Mouse (Mus musculus): ENCODE results near the gene Ms4a18.

Gene Ms4a18

GRCm38 (mm10) chr19:10983146-10983545 is 34.7 kb downstream of the Ms4a18 start:
- DNase-seq (ENCODE audit: low read depth, low spot score), result no peak

- DNase-seq (ENCODE audit: low read depth, low spot score), result no peak
Measured at GRCm38 (mm10) chr19:10980210-10980609, 37.6 kb downstream of the Ms4a18 start.

GRCm38 (mm10) chr19:10979184-10980168 is 38.4 kb downstream of the Ms4a18 start:
- no peak for DNase-seq (ENCODE audit: low read depth, low spot score)

GRCm38 (mm10) chr19:10976318-10976717 is 41.5 kb downstream of the Ms4a18 start:
- no peak for DNase-seq (ENCODE audit: low read depth, low spot score)

- DNase-seq (ENCODE audit: low read depth, low spot score), result no peak
Measured at GRCm38 (mm10) chr19:10975187-10975586, 42.6 kb downstream of the Ms4a18 start.

- DNase-seq (ENCODE audit: low read depth, low spot score), result no peak
Measured at GRCm38 (mm10) chr19:10974238-10974865, 43.5 kb downstream of the Ms4a18 start, which contains the start of gene Ms4a10. Ms4a10 (minus strand) TSS chr19:10974670.

GRCm38 (mm10) chr19:10973187-10973586 is 44.6 kb downstream of the Ms4a18 start:
- no peak for DNase-seq (ENCODE audit: low read depth, low spot score)

- DNase-seq (ENCODE audit: low read depth, low spot score), result no peak
Measured at GRCm38 (mm10) chr19:10972660-10973059, 45.2 kb downstream of the Ms4a18 start.

GRCm38 (mm10) chr19:10970457-10970856 is 47.4 kb downstream of the Ms4a18 start:
- DNase-seq (ENCODE audit: low read depth, low spot score), result no peak

- DNase-seq (ENCODE audit: low read depth, low spot score), result no peak
Measured at GRCm38 (mm10) chr19:10968578-10968977, 49.3 kb downstream of the Ms4a18 start.

- no peak for DNase-seq (ENCODE audit: low read depth, low spot score)
Measured at GRCm38 (mm10) chr19:10965721-10966120, 52.1 kb downstream of the Ms4a18 start.

GRCm38 (mm10) chr19:10959978-10960346 is 57.9 kb downstream of the Ms4a18 start:
- no peak for DNase-seq (ENCODE audit: low read depth, low spot score)

- peak; percentile 58 for DNase-seq (ENCODE audit: low read depth, low spot score)
Measured at GRCm38 (mm10) chr19:10959085-10959977, 58.5 kb downstream of the Ms4a18 start.

GRCm38 (mm10) chr19:10952021-10952939 is 65.6 kb downstream of the Ms4a18 start:
- DNase-seq (ENCODE audit: low read depth, low spot score), result peak; percentile 77

GRCm38 (mm10) chr19:10949558-10949957 is 68.3 kb downstream of the Ms4a18 start:
- no peak for DNase-seq (ENCODE audit: low read depth, low spot score)

- peak; percentile 97 for DNase-seq (ENCODE audit: low read depth, low spot score)
Measured at GRCm38 (mm10) chr19:10949112-10949511, 68.7 kb downstream of the Ms4a18 start, which contains the start of gene Ccdc86. Ccdc86 (minus strand) TSS chr19:10949266.

GRCm38 (mm10) chr19:10948416-10948815 is 69.4 kb downstream of the Ms4a18 start:
- DNase-seq (ENCODE audit: low read depth, low spot score), result no peak

- DNase-seq (ENCODE audit: low read depth, low spot score), result no peak
Measured at GRCm38 (mm10) chr19:10947219-10947618, 70.6 kb downstream of the Ms4a18 start.
